Mouse (Mus musculus) myocyte (in vitro differentiated cells): ENCODE data around the gene Eif2s3x.

Source experiments
- E2F4 ChIP-seq: IDR thresholded peaks from one replicate; pipeline ENCODE4 v1.6.1; 2011; ENCODE audit warnings: mild to moderate bottlenecking, control low read depth, moderate library complexity; ENCODE audit not compliant: insufficient read depth
- POLR2A ChIP-seq: IDR thresholded peaks from one replicate; pipeline ENCODE4 v1.6.1; 2011; ENCODE audit warnings: low read depth, mild to moderate bottlenecking, control low read depth, moderate library complexity; ENCODE audit not compliant: insufficient read length
- POLR2AphosphoS2 ChIP-seq: IDR thresholded peaks from one replicate; pipeline ENCODE4 v1.6.1; 2011; ENCODE audit warnings: low read depth, control low read depth; ENCODE audit not compliant: insufficient read length

DNA sequence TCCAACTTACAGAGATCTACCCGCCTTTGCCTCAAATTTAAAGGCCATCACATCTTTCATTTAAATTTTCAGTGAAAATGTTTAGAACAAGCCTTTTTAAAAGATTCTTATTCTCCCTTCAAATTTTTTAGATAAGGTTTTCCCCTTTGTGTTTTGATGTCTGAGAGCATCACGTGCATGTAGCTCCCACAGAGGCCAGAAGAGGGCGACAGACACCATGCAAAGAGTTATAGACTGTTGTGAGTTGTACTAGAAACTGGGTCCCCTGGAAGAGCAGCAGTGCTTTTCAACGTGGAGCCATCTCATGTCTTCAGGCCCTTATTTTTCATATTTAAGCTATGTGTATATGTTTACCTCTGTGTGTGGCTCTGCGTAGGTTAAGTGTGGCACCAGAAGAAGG, 14.9 kb downstream of the Eif2s3x start:
- TF ChIP-seq POLR2A = no peak
- no peak for TF ChIP-seq POLR2AphosphoS2
- TF ChIP-seq E2F4 = no peak
